Mouse (Mus musculus): ENCODE data around the gene Asap2. TPM values are rescaled to one million over a fixed set of nuclear protein-coding genes. Genes with fewer than 3 reads are reported as not detected.

Gene Asap2
- total and polyA plus RNA-seq, 3 experiments = 0.46 to 1.9 TPM; not detected in 1

DNA sequence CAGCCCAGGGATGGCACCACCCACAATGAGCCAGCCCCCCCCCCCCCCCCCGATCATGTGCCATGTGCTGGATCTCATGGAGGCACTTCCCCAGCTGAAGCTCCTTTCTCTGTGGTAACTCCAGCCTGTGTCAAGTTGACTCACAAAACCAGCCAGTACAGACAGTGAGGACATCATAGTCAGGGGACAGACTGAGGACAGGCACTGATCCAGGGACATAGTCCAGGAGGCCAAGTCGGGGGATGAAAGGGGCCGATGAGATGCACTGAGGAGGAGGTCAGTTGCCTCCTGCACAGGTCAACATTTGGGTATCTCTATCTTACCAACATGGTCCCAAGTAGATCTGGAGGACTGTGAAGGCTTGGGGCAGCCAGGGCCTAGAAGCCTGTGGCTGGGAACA is 205.2 kb downstream of the Asap2 start:
- Histone ChIP-seq H3K9me3 (replicated peaks; ENCODE audit: insufficient read depth, low read length) (no peaks in the 10 kb centered on the region), H3K27ac (ENCODE audit: control insufficient read depth, low read depth, low read length) (no peak overlapping the region), H3K27me3 (ENCODE audit: control insufficient read depth in 1 of 2, insufficient read depth in 2 of 2, low read length in 2 of 2) (no peaks in the 10 kb centered on the region), H3K79me2 (ENCODE audit: control insufficient read depth, insufficient read depth, low read length, poor library complexity) (no peaks in the 10 kb centered on the region), H3K4me1 (ENCODE audit: control insufficient read depth in 1 of 2, insufficient read depth in 2 of 2, low read length in 2 of 2) (no peaks in the 10 kb centered on the region), H3K36me3 (ENCODE audit: control insufficient read depth in 1 of 2, insufficient read depth in 2 of 2, low read length in 2 of 2) (no peaks in the 10 kb centered on the region), H3K4me3 (ENCODE audit: control insufficient read depth in 1 of 2, insufficient read depth in 1 of 2, low read depth in 2 of 2, low read length in 2 of 2) (no peak overlapping the region), H3K9ac (ENCODE audit: control insufficient read depth, low read depth, low read length, poor library complexity, severe bottlenecking) (no peak overlapping the region)
- TF ChIP-seq MAFK (IDR thresholded peaks at IDR 0.05; ENCODE audit: borderline replicate concordance, low read depth, low read length) = no peak
- TF ChIP-seq ZNF384 (IDR thresholded peaks at IDR 0.05; ENCODE audit: low read depth, low read length) = no peak
- no peak for TF ChIP-seq CHD1 (IDR thresholded peaks at IDR 0.05; ENCODE audit: low read depth, low read length)
- TF ChIP-seq KAT2A (conservative IDR thresholded peaks at IDR 0.05; ENCODE audit: low read depth, low read length) = no peak
- TF ChIP-seq E2F4 (IDR thresholded peaks at IDR 0.05; ENCODE audit: borderline replicate concordance, low read depth, low read length) = no peak
- no peak for TF ChIP-seq MYC (IDR thresholded peaks at IDR 0.05; ENCODE audit: low read depth, low read length)
- TF ChIP-seq GABPA (IDR thresholded peaks at IDR 0.05; ENCODE audit: low read depth, low read length) = no peak
- no peak for TF ChIP-seq NRF1 (IDR thresholded peaks at IDR 0.05; ENCODE audit: insufficient read depth, low read depth, low read length, poor library complexity, severe bottlenecking)
- no peak for TF ChIP-seq CTCF (IDR thresholded peaks at IDR 0.05 in 2 of 3, conservative IDR thresholded peaks at IDR 0.05 in 1 of 3; ENCODE audit: control insufficient read depth in 1 of 3, insufficient read depth in 1 of 3, low read depth in 2 of 3, low read length in 3 of 3, poor library complexity in 1 of 3, severe bottlenecking in 1 of 3)
- TF ChIP-seq POLR2AphosphoS2 (IDR thresholded peaks at IDR 0.05; ENCODE audit: low read length) = no peak
- no peak for TF ChIP-seq RAD21 (IDR thresholded peaks at IDR 0.05; ENCODE audit: low read depth, low read length)
- no peak for TF ChIP-seq EP300 (IDR thresholded peaks at IDR 0.05; ENCODE audit: low read depth in 1 of 2, low read length in 2 of 2)
- no peak for TF ChIP-seq ZMIZ1 (IDR thresholded peaks at IDR 0.05; ENCODE audit: low read depth, low read length)
- TF ChIP-seq TCF12 (IDR thresholded peaks at IDR 0.05; ENCODE audit: low read depth, low read length) = no peak
- TF ChIP-seq JUND (IDR thresholded peaks at IDR 0.05; ENCODE audit: low read depth, low read length) = no peak
- TF ChIP-seq GATA1 (IDR thresholded peaks at IDR 0.05; ENCODE audit: low read depth, low read length) = no peak
- TF ChIP-seq ETS1 (IDR thresholded peaks at IDR 0.05; ENCODE audit: low read depth, low read length) = no peak
- no peak for DNase-seq (ENCODE audit: low read depth, low spot score)

DNA sequence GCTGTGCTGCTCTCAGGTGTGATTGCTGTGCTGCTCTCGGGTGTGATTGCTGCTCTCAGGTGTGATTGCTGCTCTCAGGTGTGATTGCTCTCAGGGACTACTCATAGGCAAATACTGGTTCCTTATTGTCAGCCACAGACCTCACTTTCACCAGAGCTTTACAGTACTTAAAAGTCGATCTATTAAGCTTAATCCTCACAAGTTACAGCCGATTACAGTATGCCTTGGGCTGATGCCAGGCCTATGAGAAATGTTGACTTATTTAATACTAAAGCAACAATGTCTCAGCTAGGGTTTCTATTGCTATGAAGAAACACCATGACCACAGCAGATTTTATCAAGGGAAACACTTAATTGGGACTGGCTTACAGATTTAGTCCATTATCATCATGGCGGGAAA is 206.2 kb downstream of the Asap2 start:
- Histone ChIP-seq H3K79me2 (ENCODE audit: control insufficient read depth, insufficient read depth, low read length, poor library complexity) (no peaks in the 10 kb centered on the region), H3K4me3 (ENCODE audit: control insufficient read depth in 1 of 2, insufficient read depth in 1 of 2, low read depth in 2 of 2, low read length in 2 of 2) (no peak overlapping the region), H3K27ac (ENCODE audit: control insufficient read depth, low read depth, low read length) (no peak overlapping the region), H3K9ac (ENCODE audit: control insufficient read depth, low read depth, low read length, poor library complexity, severe bottlenecking) (no peak overlapping the region), H3K27me3 (ENCODE audit: control insufficient read depth in 1 of 2, insufficient read depth in 2 of 2, low read length in 2 of 2) (no peaks in the 10 kb centered on the region), H3K4me1 (ENCODE audit: control insufficient read depth in 1 of 2, insufficient read depth in 2 of 2, low read length in 2 of 2) (no peaks in the 10 kb centered on the region), H3K9me3 (replicated peaks; ENCODE audit: insufficient read depth, low read length) (no peaks in the 10 kb centered on the region), H3K36me3 (ENCODE audit: control insufficient read depth in 1 of 2, insufficient read depth in 2 of 2, low read length in 2 of 2) (no peaks in the 10 kb centered on the region)
- TF ChIP-seq POLR2A (IDR thresholded peaks at IDR 0.05; ENCODE audit: control insufficient read depth in 1 of 2, insufficient read depth in 1 of 2, low read depth in 1 of 2, low read length in 2 of 2, poor library complexity in 1 of 2) = no peak
- no peak for TF ChIP-seq RCOR1 (IDR thresholded peaks at IDR 0.05; ENCODE audit: low read depth, low read length)
- no peak for TF ChIP-seq TBP (IDR thresholded peaks at IDR 0.05; ENCODE audit: low read depth, low read length)
- no peak for TF ChIP-seq POLR2AphosphoS2 (IDR thresholded peaks at IDR 0.05; ENCODE audit: low read length)
- TF ChIP-seq GABPA (IDR thresholded peaks at IDR 0.05; ENCODE audit: low read depth, low read length) = no peak
- no peak for TF ChIP-seq MAZ (IDR thresholded peaks at IDR 0.05; ENCODE audit: low read depth, low read length)
- no peak for TF ChIP-seq HCFC1 (IDR thresholded peaks at IDR 0.05; ENCODE audit: low read depth, low read length)
- TF ChIP-seq MXI1 (IDR thresholded peaks at IDR 0.05; ENCODE audit: low read depth, low read length) = no peak
- no peak for TF ChIP-seq CHD1 (IDR thresholded peaks at IDR 0.05; ENCODE audit: low read depth, low read length)
- no peak for TF ChIP-seq KAT2A (conservative IDR thresholded peaks at IDR 0.05; ENCODE audit: low read depth, low read length)
- no peak for TF ChIP-seq ZMIZ1 (IDR thresholded peaks at IDR 0.05; ENCODE audit: low read depth, low read length)
- no peak for TF ChIP-seq NELFE (IDR thresholded peaks at IDR 0.05; ENCODE audit: low read depth, low read length)
- no peak for TF ChIP-seq BHLHE40 (IDR thresholded peaks at IDR 0.05; ENCODE audit: borderline replicate concordance, low read depth, low read length)
- no peak for TF ChIP-seq NRF1 (IDR thresholded peaks at IDR 0.05; ENCODE audit: insufficient read depth, low read depth, low read length, poor library complexity, severe bottlenecking)
- no peak for TF ChIP-seq ELF1 (IDR thresholded peaks at IDR 0.05; ENCODE audit: low read depth, low read length)
- no peak for TF ChIP-seq EP300 (IDR thresholded peaks at IDR 0.05; ENCODE audit: low read depth in 1 of 2, low read length in 2 of 2)
- no peak for TF ChIP-seq ZNF384 (IDR thresholded peaks at IDR 0.05; ENCODE audit: low read depth, low read length)
- DNase-seq (ENCODE audit: low read depth, low spot score) = no peak

All from MEL (cell line).